Mouse (Mus musculus) lung, postnatal 14 days (tissue): ENCODE data around the gene Mrpl28.
"Not testable (repeated sequence)": the region's sequence is repeated elsewhere in the genome, so short reads cannot be mapped to it uniquely, and the experiment has no call there.

Experiments
- DNase-seq: peaks from one replicate; pipeline ENCODE4 v3.0.0; 2021

Gene Mrpl28

DNA sequence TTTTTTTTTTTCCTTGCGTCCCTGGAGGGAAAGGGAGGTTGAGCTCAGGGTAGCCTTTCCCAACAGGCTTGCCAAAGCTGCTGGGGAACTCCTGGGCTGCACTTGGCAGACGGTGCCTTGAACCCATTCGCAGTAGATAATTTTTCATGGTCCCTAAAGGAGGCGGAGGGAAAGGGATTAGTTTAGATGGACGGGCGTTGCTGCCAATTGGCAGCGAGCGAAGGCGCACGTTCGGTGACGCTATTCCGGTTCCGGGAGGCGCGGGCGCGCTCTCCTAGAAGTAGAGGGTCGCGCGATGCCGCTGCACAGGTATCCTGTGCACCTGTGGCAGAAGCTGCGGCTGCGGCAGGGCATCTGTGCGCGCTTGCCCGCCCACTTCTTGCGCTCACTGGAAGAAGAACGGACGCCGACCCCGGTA is at the start of gene Mrpl28:
Gene Mrpl28 (plus strand): TSS at position 234 of the 418 bp plus-strand sequence.
- peak; percentile 94 for DNase-seq

GRCm38 (mm10) chr17:26075246-26075645 is 48.1 kb upstream of the Mrpl28 start:
- no peak for DNase-seq

DNA sequence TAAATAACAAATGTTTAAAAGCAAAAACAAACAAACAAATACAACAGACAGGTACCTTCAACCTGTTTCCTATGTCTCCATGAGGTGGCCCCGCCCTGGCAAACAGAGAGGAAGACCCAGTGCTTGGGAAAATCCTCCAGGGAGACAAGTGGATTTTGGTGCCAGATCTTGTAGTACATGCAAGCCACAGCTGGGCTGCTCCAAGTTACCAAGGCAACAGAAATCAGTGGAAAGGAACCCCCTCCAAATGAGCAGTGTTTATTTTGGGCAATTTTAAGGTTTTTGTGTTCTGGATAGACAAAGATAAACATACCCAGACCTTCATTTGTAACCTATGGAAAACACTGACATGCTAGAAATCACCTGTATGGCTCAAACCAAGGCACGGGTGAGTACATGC is 44.4 kb upstream of the Mrpl28 start:
- no peak for DNase-seq

GRCm38 (mm10) chr17:26080867-26081266 is 42.4 kb upstream of the Mrpl28 start:
- DNase-seq = no peak

- DNase-seq = no peak
These were observed 36.2 kb upstream of the Mrpl28 start for GRCm38 (mm10) chr17:26087059-26087564.

GRCm38 (mm10) chr17:26089905-26090632 is 33.2 kb upstream of the Mrpl28 start, which contains the start of gene Decr2:
TSS of gene Decr2 (minus strand) at chr17:26090337.
- peak; percentile 92 for DNase-seq

DNA sequence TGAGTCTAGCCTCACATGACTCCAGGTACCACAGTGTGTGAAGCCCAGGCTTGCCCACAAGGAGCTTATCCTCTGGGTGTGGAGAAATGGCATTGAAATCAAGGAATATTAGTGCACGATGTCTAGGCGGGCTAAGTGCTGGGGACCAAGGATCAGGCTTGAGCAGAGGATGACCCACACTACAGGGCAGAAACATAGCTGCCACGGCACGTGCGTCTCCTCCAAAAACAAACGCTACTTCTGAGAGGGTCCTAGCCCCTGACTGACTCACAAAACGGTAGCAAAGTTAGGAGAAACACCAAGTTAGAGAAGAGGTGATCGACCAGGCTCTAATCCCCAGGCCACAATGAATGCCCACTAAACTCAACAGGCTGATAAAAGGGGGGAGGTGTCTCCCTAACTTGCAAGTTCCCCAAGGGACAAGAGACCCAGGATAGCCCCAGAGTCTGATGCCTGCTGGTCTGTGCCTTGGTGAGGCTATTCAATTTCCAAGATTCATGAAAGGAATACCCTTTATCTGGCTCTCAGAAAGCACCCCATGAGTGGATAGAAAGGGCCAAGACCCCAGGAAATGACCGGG is 28.7 kb upstream of the Mrpl28 start:
- DNase-seq = no peak

- peak; percentile 34 for DNase-seq
These were observed 28.1 kb upstream of the Mrpl28 start, which contains the start of gene Nme4 for GRCm38 (mm10) chr17:26095121-26095740. TSS of gene Nme4 (minus strand) at chr17:26095602.

GRCm38 (mm10) chr17:26098461-26098860 is 24.8 kb upstream of the Mrpl28 start:
- no peak for DNase-seq

DNA sequence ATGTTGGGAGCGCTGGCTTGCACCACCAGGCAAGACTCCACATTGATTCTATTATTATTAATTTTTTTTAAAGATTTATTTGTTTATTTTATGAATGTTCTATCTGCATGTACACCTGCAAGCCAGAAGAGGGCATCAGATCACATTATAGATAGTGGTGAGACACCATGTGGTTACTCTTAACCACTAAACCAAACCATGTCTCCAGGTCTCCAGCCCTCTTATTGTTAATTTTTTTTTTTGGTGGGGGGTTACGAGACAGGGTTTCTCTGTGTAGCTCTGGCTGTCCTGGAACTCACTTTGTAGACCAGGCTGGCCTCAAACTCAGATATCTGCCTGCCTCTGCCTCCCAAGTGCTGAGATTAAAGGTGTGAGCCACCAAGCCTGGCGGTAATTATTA is 24.0 kb upstream of the Mrpl28 start:
- DNase-seq = not testable (repeated sequence)

- DNase-seq = no peak
These were observed 23.1 kb upstream of the Mrpl28 start for GRCm38 (mm10) chr17:26100166-26100565.

GRCm38 (mm10) chr17:26101478-26101877 is 21.8 kb upstream of the Mrpl28 start:
- DNase-seq = no peak

DNA sequence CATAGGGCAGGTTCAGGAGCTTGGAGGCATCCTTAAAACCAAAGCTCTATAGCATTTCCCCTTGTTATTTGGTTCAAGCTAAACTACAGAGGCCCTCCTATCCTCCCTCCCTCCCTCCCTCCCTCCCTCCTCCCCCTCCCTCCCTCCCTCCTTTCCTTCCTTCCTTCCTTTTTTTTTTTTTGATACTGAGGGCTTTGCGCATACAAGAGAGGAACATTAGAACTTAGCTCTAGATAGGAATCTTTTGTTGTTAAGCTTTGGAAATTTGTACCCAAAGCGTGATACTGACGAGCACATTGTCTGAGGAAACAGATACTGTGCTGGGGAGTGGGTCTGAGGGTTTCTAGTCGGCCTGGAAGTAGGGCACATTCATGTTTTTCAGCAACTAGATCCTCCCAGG is 17.7 kb upstream of the Mrpl28 start:
- DNase-seq = no peak

DNA sequence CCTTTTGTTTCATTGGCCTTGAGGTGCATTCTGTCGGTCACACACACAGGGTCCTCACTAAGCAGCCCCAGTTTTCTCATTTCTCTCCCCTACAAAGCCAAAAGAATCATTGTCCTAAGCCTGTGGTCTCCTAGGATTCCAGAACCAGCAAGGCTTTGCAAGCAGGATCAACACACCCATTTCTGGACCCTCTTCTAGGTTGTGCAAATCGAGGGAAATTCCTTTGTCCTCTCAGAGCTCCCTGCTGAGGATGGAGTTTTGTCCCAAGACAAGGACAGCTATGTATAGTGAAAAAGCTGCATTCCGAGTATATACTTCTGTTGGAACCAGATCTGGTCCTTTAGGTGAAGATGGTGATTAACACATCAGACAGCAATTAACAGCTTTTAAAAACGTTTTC is 13.1 kb upstream of the Mrpl28 start:
- no peak for DNase-seq

- no peak for DNase-seq
These were observed 12.3 kb upstream of the Mrpl28 start for GRCm38 (mm10) chr17:26111024-26111423.

- DNase-seq = no peak
These were observed 11.6 kb upstream of the Mrpl28 start for GRCm38 (mm10) chr17:26111722-26112121.

DNA sequence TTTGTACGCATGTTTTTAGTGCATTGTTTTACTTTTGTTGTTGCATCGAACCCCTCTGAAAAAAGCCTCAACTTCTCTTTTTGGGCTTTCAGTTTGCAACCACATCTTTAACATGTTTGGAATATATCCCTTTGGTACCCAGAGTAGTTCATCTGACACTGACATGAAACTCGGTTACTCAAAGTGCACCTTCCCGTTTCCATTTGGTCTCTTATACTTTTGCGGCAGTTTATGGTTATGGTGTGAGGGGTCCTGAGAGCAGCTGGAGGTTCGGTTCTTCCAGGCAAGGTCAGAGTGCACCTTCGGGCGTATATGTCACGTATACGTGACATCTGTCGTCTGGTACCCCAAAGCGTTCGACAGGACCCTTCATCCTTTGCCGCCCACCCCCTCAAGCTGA is 10.5 kb upstream of the Mrpl28 start:
- DNase-seq = no peak

- peak; percentile 70 for DNase-seq
These were observed 9.9 kb upstream of the Mrpl28 start, which contains the start of gene Tmem8 for GRCm38 (mm10) chr17:26113181-26113948. TSS of gene Tmem8 (plus strand) at chr17:26113299.

- no peak for DNase-seq
These were observed 9.2 kb upstream of the Mrpl28 start for GRCm38 (mm10) chr17:26114061-26114460.

DNA sequence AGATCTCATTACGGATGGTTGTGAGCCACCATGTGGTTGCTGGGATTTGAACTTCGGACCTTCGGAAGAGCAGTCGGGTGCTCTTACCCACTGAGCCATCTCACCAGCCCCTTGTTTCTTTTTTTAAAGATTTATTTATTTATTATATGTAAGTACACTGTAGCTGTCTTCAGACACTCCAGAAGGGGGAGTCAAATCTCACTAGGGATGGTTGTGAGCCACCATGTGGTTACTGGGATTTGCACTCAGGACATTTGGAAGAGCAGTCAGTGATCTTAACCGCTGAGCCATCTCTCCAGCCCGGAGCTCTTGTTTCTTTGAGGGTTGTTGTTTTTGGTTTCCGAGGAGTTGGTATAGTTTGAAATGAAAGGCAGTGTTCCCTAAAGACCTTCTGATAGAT is 8.8 kb upstream of the Mrpl28 start:
- not testable (repeated sequence) for DNase-seq

GRCm38 (mm10) chr17:26115205-26115898 is 7.9 kb upstream of the Mrpl28 start:
- peak; percentile 44 for DNase-seq

DNA sequence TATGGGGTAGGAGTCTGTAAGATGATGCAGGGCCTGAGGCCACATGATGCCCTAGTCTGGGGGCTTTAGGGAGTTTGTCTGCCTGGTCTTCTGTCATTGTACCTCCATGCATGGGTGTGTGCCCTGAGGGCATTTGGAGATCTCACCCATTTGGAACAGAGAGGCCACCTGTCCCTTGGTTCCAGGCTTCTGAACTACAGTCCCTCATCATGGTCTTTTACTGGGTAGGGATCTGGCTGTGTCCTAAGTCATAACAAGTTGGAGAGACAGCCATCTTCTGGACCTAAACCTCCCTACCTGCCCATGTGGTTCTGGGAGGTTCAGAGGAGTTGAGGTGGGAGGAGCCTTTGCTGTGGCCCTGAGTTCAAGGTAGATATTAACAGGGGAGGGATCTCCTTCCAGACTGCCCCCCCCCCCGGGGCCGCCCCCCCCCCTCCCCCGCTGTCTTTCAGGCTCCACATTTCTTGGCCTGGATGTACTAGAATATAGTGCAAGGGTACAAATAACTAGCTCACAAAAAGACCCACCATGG is 7.3 kb upstream of the Mrpl28 start:
- no peak for DNase-seq
